Comparison of ENCODE assay signal across 8 mouse cellular contexts in genomic region chr9:87730961-87731535, GRCm38 (mm10). TPM values are rescaled to one million over a fixed set of nuclear protein-coding genes. Genes with fewer than 3 reads are reported as not detected.
A peak's percentile ranks its signal among the peaks of the same experiment; 100 is the strongest.
DNase-seq lines count a peak whose midpoint lies in the region; ATAC-seq lines count a peak whose summit lies in the region.

Gene Tbx18 (minus strand): TSS chr9:87731260.

- H3K4me3 ChIP-seq in embryonic facial prominence, embryonic 11.5 days (ENCODE audit: low read depth, low read length), result peak within 1 kb of the TSS; percentile 48
- peak within 1 kb of the TSS; percentile 77 for H3K4me3 ChIP-seq in heart, embryonic 10.5 days
- peak within 1 kb of the TSS; percentile 56 for H3K4me3 ChIP-seq in kidney, embryonic 16.5 days (ENCODE audit: low read length)
- H3K4me3 ChIP-seq in stomach, embryonic 14.5 days (ENCODE audit: low read depth, low read length), result peak within 1 kb of the TSS; percentile 40

- DNase-seq in 3134 (ENCODE audit: extremely low read depth, insufficient read length, low spot score), result peak; percentile 77
- DNase-seq in Muller cell, postnatal 12 days (ENCODE audit: inconsistent ontology term), result peak; percentile 76
- DNase-seq in embryonic facial prominence, embryonic 11.5 days (ENCODE audit: low spot score), result peak; percentile 94
- DNase-seq in heart, embryonic 10.5 days (ENCODE audit: low spot score), result peak; percentile 95
- DNase-seq in lung, postnatal 14 days, result peak; percentile 36
- no peak for DNase-seq in spleen, postnatal 36 days (ENCODE audit: low spot score in 2 of 2)

- WGBS in embryonic facial prominence, embryonic 11.5 days, result under 1% methylated on average over 27 of the region's 27 CpGs
- WGBS in heart, embryonic 10.5 days, result under 1% methylated on average over 27 of the region's 27 CpGs
- under 1% methylated on average over 27 of the region's 27 CpGs for WGBS in kidney, embryonic 16.5 days
- under 1% methylated on average over 27 of the region's 27 CpGs for WGBS in stomach, embryonic 14.5 days

- no peaks in the 10 kb centered on the region for H3K36me3 ChIP-seq in embryonic facial prominence, embryonic 11.5 days (replicated peaks; ENCODE audit: control insufficient read depth, insufficient read depth, low read depth, low read length)
- no peaks in the 10 kb centered on the region for H3K36me3 ChIP-seq in heart, embryonic 10.5 days
- no peaks in the 10 kb centered on the region for H3K36me3 ChIP-seq in kidney, embryonic 16.5 days (ENCODE audit: insufficient read depth, low read length)
- H3K36me3 ChIP-seq in stomach, embryonic 14.5 days (ENCODE audit: control insufficient read depth, insufficient read depth, low read length), result no peaks in the 10 kb centered on the region

- H3K4me2 ChIP-seq in embryonic facial prominence, embryonic 11.5 days (ENCODE audit: low read depth, low read length), result peak within 1 kb of the TSS; percentile 79
- peak within 1 kb of the TSS; percentile 65 for H3K4me2 ChIP-seq in kidney, embryonic 16.5 days (replicated peaks; ENCODE audit: low read depth, low read length)
- H3K4me2 ChIP-seq in stomach, embryonic 14.5 days (replicated peaks; ENCODE audit: low read depth, low read length), result peak within 1 kb of the TSS; percentile 58

- H3K27ac ChIP-seq in embryonic facial prominence, embryonic 11.5 days (replicated peaks; ENCODE audit: low read depth, low read length), result no peak within 1 kb of the TSS
- peak within 1 kb of the TSS; percentile 91 for H3K27ac ChIP-seq in heart, embryonic 10.5 days
- H3K27ac ChIP-seq in kidney, embryonic 16.5 days (ENCODE audit: low read length), result no peak within 1 kb of the TSS
- H3K27ac ChIP-seq in stomach, embryonic 14.5 days (ENCODE audit: low read length), result no peak within 1 kb of the TSS

- peak; percentile 83 for ATAC-seq in embryonic facial prominence, embryonic 11.5 days (replicated peaks; ENCODE audit: insufficient number of reproducible peaks, low FRiP score, low TSS enrichment, low read depth)
- peak; percentile 78 for ATAC-seq in kidney, embryonic 16.5 days (ENCODE audit: low FRiP score, low TSS enrichment)
- ATAC-seq in stomach, embryonic 14.5 days (ENCODE audit: insufficient number of reproducible peaks, insufficient read depth, low FRiP score, low read depth), result peak; percentile 66; the same call in 1 of the 2 replicates

- H3K9me3 ChIP-seq in embryonic facial prominence, embryonic 11.5 days (replicated peaks; ENCODE audit: control insufficient read depth, low read length), result no peaks in the 10 kb centered on the region
- no peaks in the 10 kb centered on the region for H3K9me3 ChIP-seq in heart, embryonic 10.5 days
- H3K9me3 ChIP-seq in kidney, embryonic 16.5 days (ENCODE audit: low read length), result no peaks in the 10 kb centered on the region
- no peaks in the 10 kb centered on the region for H3K9me3 ChIP-seq in stomach, embryonic 14.5 days (ENCODE audit: control insufficient read depth, low read depth, low read length)

- peaks cover 3% of the 10 kb centered on the region for H3K4me1 ChIP-seq in embryonic facial prominence, embryonic 11.5 days (ENCODE audit: control insufficient read depth, insufficient read depth, low read length)
- H3K4me1 ChIP-seq in heart, embryonic 10.5 days, result peaks cover 24% of the 10 kb centered on the region; the same call in 1 of the 2 replicates
- H3K4me1 ChIP-seq in kidney, embryonic 16.5 days (ENCODE audit: insufficient read depth, low read length), result peaks cover 19% of the 10 kb centered on the region
- peaks cover 9% of the 10 kb centered on the region; the same call in 1 of the 2 replicates for H3K4me1 ChIP-seq in stomach, embryonic 14.5 days (ENCODE audit: control insufficient read depth, insufficient read depth, low read length)

- H3K27me3 ChIP-seq in embryonic facial prominence, embryonic 11.5 days (ENCODE audit: control insufficient read depth, insufficient read depth, low read length), result peaks cover 48% of the 10 kb centered on the region
- H3K27me3 ChIP-seq in heart, embryonic 10.5 days (ENCODE audit: insufficient read depth, poor library complexity, severe bottlenecking), result peaks cover 80% of the 10 kb centered on the region
- H3K27me3 ChIP-seq in kidney, embryonic 16.5 days (ENCODE audit: insufficient read depth, low read length), result peaks cover 74% of the 10 kb centered on the region
- peaks cover 44% of the 10 kb centered on the region for H3K27me3 ChIP-seq in stomach, embryonic 14.5 days (ENCODE audit: control insufficient read depth, insufficient read depth, low read length)

- peak within 1 kb of the TSS; percentile 64 for H3K9ac ChIP-seq in embryonic facial prominence, embryonic 11.5 days (replicated peaks; ENCODE audit: low read length)
- peak within 1 kb of the TSS; percentile 69 for H3K9ac ChIP-seq in kidney, embryonic 16.5 days (replicated peaks; ENCODE audit: low read length)
- H3K9ac ChIP-seq in stomach, embryonic 14.5 days (replicated peaks; ENCODE audit: low read depth, low read length), result no peak within 1 kb of the TSS; the same call in 1 of the 2 replicates

RNA-seq across cellular contexts. Expression of gene Tbx18, which starts in this region (rescaled TPM):
- polyA plus RNA-seq in embryonic facial prominence, embryonic 11.5 days (2014; fragmentation: Nextera tagmentation; extraction: Ambion mirVana), result 3.9 and 4.1 TPM in 2 replicates
- polyA plus RNA-seq in heart, embryonic 10.5 days (2016; fragmentation: Nextera tagmentation; extraction: Ambion mirVana), result 12.2 and 13.5 TPM in 2 replicates
- 1.9 and 2.1 TPM in 2 replicates for polyA plus RNA-seq in kidney, embryonic 16.5 days (2015; fragmentation: Nextera tagmentation; extraction: Ambion mirVana)
- 0.51 and 1.1 TPM in 2 replicates for polyA plus RNA-seq in stomach, embryonic 14.5 days (2014; fragmentation: Nextera tagmentation; extraction: Ambion mirVana)

Comparison
In these comparisons a context has a peak if more than half of its experiments do, and no peak if none do; other contexts are left out.
1. DNase-seq: peak in 3134 (single experiment), Muller cell, postnatal 12 days (single experiment), embryonic facial prominence, embryonic 11.5 days (single experiment), heart, embryonic 10.5 days (single experiment) and lung, postnatal 14 days (single experiment); none in spleen, postnatal 36 days (0 of 2).
2. Peak in every context shown above with its lines, with median percentiles within 50 percentile points of each other: ATAC-seq, H3K4me2 ChIP-seq and H3K4me3 ChIP-seq.